In genomic region chr5:39840576-39840975, GRCm38 (mm10) we compare ENCODE assay signal across 21 mouse cellular contexts.
A peak's percentile ranks its signal among the peaks of the same experiment; 100 is the strongest.
DNase-seq lines count a peak whose midpoint lies in the region; ATAC-seq lines count a peak whose summit lies in the region.
"Had no signal": no experiment of that assay in that cellular context is flagged by ENCODE, and none has a peak within 500 bp of the region (broad histone marks: within the 10 kb centered on the region; RNA-seq: fewer than 3 reads in every experiment).

No protein-coding gene starts in this region.

- no peaks in the 10 kb centered on the region for H3K4me1 ChIP-seq in heart, embryonic 13.5 days
- H3K4me1 ChIP-seq in hindbrain, embryonic 13.5 days (replicated peaks): no peaks in the 10 kb centered on the region
- H3K4me1 ChIP-seq in hindbrain, embryonic 10.5 days (replicated peaks): 0 out of 2 replicates have a peak, but pooled peaks cover 4% of the 10 kb centered on the region
- peaks cover 6% of the 10 kb centered on the region; the same call in 1 of the 2 replicates for H3K4me1 ChIP-seq in brown adipose tissue, adult 24 weeks (ENCODE audit: control insufficient read depth, insufficient read depth, insufficient read length, low read length)
- H3K4me1 ChIP-seq: embryonic facial prominence, embryonic 10.5 days; intestine, embryonic 15.5 days had no signal

- no peak overlapping the region for H3K9ac ChIP-seq in heart, embryonic 13.5 days
- no peak overlapping the region for H3K9ac ChIP-seq in hindbrain, embryonic 13.5 days
- H3K9ac ChIP-seq: hindbrain, embryonic 14.5 days; intestine, embryonic 15.5 days had no signal

- H3K27me3 ChIP-seq in heart, embryonic 13.5 days (replicated peaks): no peaks in the 10 kb centered on the region
- H3K27me3 ChIP-seq in hindbrain, embryonic 13.5 days: no peaks in the 10 kb centered on the region
- no peaks in the 10 kb centered on the region for H3K27me3 ChIP-seq in hindbrain, embryonic 10.5 days (ENCODE audit: insufficient read depth, poor library complexity, severe bottlenecking)
- H3K27me3 ChIP-seq: CH12.LX; intestine, embryonic 15.5 days; Patski had no signal

- WGBS in heart, embryonic 13.5 days: 71% methylated on average over 4 of the region's 4 CpGs
- 91% methylated on average over 4 of the region's 4 CpGs for WGBS in hindbrain, embryonic 13.5 days
- 91% methylated on average over 4 of the region's 4 CpGs for WGBS in hindbrain, embryonic 10.5 days

- no peak overlapping the region for H3K4me2 ChIP-seq in heart, embryonic 13.5 days
- H3K4me2 ChIP-seq in hindbrain, embryonic 13.5 days: no peak overlapping the region
- H3K4me2 ChIP-seq: heart, embryonic 11.5 days; hindbrain, embryonic 14.5 days; intestine, embryonic 15.5 days had no signal

- ATAC-seq in heart, embryonic 13.5 days (ENCODE audit: extremely low read depth, insufficient number of reproducible peaks, low FRiP score, low TSS enrichment): no peak
- no peak for ATAC-seq in hindbrain, embryonic 13.5 days (ENCODE audit: low FRiP score)
- ATAC-seq: activated CD4-positive, CD25-positive, alpha-beta regulatory T cell, adult 4 months; forebrain, embryonic 14.5 days; intestine, embryonic 15.5 days; Patski had no signal

- intact Hi-C loops in heart, postnatal 10 days (cut with DNase I): loop anchor here (5.0 kb wide), 2 partner anchors 87 to 122 kb away; no protein-coding TSS in a partner anchor

- no peak for DNase-seq in heart, postnatal 10 days
- no peak for DNase-seq in hindbrain, embryonic 10.5 days (ENCODE audit: low spot score)
- DNase-seq in gonadal fat pad, adult 2 months (ENCODE audit: low read depth): peak; percentile 36
- no peak for DNase-seq in cerebellum, adult 9-10 months
- DNase-seq: adrenal gland, postnatal 14 days; cerebellum, adult 18-20 months; cerebellum, postnatal 10 days; gastrocnemius, postnatal 10 days; kidney, adult 18-20 months had no signal

- H3K27ac ChIP-seq in heart, embryonic 13.5 days (replicated peaks): peak overlapping the region; percentile 48
- 0 out of 2 replicates have a peak overlapping the region, but pooled peaks have one; percentile 23 for H3K27ac ChIP-seq in hindbrain, embryonic 13.5 days
- no peak overlapping the region for H3K27ac ChIP-seq in hindbrain, embryonic 10.5 days
- H3K27ac ChIP-seq in brown adipose tissue, adult 24 weeks (replicated peaks; ENCODE audit: low read depth, low read length): peak overlapping the region; percentile 84
- H3K27ac ChIP-seq: embryonic facial prominence, embryonic 10.5 days; forebrain, embryonic 10.5 days; hindbrain, embryonic 14.5 days; intestine, embryonic 15.5 days had no signal

- no peaks in the 10 kb centered on the region for H3K9me3 ChIP-seq in heart, embryonic 13.5 days
- H3K9me3 ChIP-seq in hindbrain, embryonic 13.5 days: no peaks in the 10 kb centered on the region
- H3K9me3 ChIP-seq in hindbrain, embryonic 10.5 days: no peaks in the 10 kb centered on the region
- H3K9me3 ChIP-seq: embryonic facial prominence, embryonic 10.5 days; forebrain, embryonic 10.5 days; intestine, embryonic 15.5 days had no signal

- H3K36me3 ChIP-seq in heart, embryonic 13.5 days: no peaks in the 10 kb centered on the region
- no peaks in the 10 kb centered on the region for H3K36me3 ChIP-seq in hindbrain, embryonic 13.5 days
- H3K36me3 ChIP-seq in hindbrain, embryonic 10.5 days: no peaks in the 10 kb centered on the region
- H3K36me3 ChIP-seq: embryonic facial prominence, embryonic 10.5 days; forebrain, embryonic 10.5 days; intestine, embryonic 15.5 days had no signal

- no peak overlapping the region for H3K4me3 ChIP-seq in heart, embryonic 13.5 days
- H3K4me3 ChIP-seq in hindbrain, embryonic 13.5 days: no peak overlapping the region
- no peak overlapping the region for H3K4me3 ChIP-seq in hindbrain, embryonic 10.5 days
- H3K4me3 ChIP-seq in brown adipose tissue, adult 24 weeks (ENCODE audit: insufficient read depth, low read depth, low read length): no peak overlapping the region
- H3K4me3 ChIP-seq: embryonic facial prominence, embryonic 10.5 days; forebrain, embryonic 10.5 days; intestine, embryonic 15.5 days had no signal
